Mouse (Mus musculus) embryonic stem cell, embryonic (primary cell): ENCODE results near the gene Ppp1r1b.

Experiments used
- CTCF ChIA-PET, 4 experiments: fragments of 300-600 bp in 2 of 4; fragments of 350-600 bp in 2 of 4; sonication (Branson Sonifier 250); formaldehyde crosslinking; loops; one replicate each; lab custom pipeline; 2022; ENCODE audit warnings: inconsistent platforms in 2 of 4; lab: Charles Lee
- POLR2A ChIA-PET, 4 experiments: fragments of 300-600 bp in 2 of 4; fragments of 350-600 bp in 2 of 4; sonication (Branson Sonifier 250); formaldehyde crosslinking; loops; one replicate each; lab custom pipeline; 2022; ENCODE audit warnings: antibody characterized with exemption in 4 of 4, inconsistent platforms in 1 of 4; lab: Charles Lee

Gene Ppp1r1b

DNA sequence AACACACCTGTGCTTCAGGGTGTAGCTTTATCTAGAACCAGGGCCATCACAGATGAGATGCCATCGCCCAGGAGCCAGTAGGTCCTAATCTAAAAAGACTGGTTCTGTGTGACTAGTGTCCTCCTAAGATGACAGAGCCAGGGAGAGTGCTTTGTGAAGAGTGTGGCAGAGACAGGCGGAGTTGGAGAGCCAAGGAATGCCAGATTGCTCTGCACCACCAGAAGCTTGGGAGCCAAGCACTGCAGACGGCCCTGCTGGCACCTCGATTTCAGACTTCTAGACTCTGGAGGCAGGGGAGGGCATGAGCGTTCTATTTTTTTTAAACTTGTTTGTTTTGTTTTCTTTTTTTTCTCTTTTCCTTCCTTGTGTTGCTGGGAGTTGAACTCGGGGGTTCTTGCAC lies 21.1 kb downstream of the Ppp1r1b start:
- CTCF ChIA-PET = interaction anchor here (0.6 to 1.6 kb wide), 7 partner anchors 11 to 182 kb away, joined by 3 to 5 read pairs (median 3); partner anchors contain the start of gene Stard3 (in 1 of the 4)
- POLR2A ChIA-PET = interaction anchor here in 3 of 4 experiments (0.7 to 2.8 kb wide), 7 partner anchors 9 to 230 kb away, joined by 3 to 9 read pairs (median 3); partner anchors contain the start of gene Stard3 (in 3 of the 3)

DNA sequence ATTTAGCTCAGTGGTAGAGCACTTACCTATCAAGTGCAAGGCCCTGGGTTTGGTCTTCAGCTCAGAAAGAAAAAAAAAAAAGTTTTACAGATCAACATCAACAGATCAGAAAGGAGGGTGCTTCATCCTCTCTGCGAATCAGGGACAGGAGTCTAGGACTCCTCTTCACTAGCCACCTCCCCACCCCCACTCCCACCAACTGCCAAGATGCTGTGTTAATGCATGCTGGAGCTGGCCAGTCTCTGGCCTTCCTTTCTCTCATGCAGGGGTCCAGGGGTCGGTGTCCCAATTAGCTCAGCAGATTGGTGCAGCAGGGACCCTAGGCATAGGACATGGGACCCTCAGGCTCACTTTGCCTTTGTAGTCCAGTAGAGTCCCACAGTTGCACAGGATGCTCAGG lies 22.4 kb downstream of the Ppp1r1b start:
- ChIA-PET POLR2A (interaction anchor here in 3 of 4 experiments (0.6 to 3.8 kb wide), 9 partner anchors 9 to 161 kb away, joined by 3 to 23 read pairs (median 6); partner anchors contain the start of genes Stard3 (in 3 of the 3) and Pgap3 (in 1 of the 3)), CTCF (interaction anchor here (0.6 to 3.7 kb wide), 12 partner anchors 12 to 187 kb away, joined by 3 to 40 read pairs (median 6); partner anchors contain the start of genes Ppp1r1b (in 1 of the 4) and Stard3 (in 1 of the 4))

DNA sequence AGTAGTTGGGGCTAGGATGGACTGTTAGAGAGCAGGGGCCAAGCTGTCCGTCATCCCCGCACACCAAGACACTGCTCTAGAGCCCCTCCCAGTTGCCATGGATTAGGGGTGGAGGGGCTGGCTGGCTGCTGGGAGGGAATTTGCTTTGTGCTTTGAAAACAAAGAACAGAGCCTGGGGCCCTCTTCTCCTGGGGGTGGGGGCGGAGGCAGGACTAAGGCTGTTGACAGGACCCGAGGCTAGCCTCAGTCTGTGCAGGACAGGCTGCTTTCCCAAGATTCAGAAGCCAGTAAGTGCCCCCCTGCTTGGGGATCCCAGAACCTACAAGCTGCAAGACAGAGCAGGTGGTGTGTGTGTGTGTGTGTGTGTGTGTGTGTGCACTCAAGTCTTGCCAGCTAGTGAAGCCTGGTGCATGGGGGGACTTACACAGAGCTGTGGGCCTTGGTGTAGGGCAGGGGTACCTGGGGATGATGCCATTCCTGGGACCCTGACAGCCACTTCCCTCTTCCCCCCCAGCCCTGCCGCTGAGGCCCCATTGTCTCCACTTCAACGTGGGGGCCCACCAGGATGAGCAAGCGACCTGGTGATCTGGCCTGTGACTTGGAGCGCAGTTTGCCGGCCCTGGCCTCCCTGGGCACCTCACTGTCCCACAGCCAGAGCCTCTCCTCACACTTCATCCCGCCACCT lies 23.5 kb downstream of the Ppp1r1b start:
- ChIA-PET POLR2A (interaction anchor here in 3 of 4 experiments (0.5 to 3.8 kb wide), 24 partner anchors 9 to 313 kb away, joined by 3 to 23 read pairs (median 4); partner anchors contain the start of genes Stard3 (in 3 of the 3), Pgap3 (in 2 of the 3), Mien1 (in 1 of the 3) and Ormdl3 (in 1 of the 3)), CTCF (interaction anchor here (0.5 to 3.7 kb wide), 84 partner anchors 8 to 840 kb away, joined by 3 to 40 read pairs (median 4); partner anchors contain the start of genes Stard3 (in 3 of the 4), Mien1 (in 2 of the 4), Pnmt (in 2 of the 4) and Tcap (in 2 of the 4))

DNA sequence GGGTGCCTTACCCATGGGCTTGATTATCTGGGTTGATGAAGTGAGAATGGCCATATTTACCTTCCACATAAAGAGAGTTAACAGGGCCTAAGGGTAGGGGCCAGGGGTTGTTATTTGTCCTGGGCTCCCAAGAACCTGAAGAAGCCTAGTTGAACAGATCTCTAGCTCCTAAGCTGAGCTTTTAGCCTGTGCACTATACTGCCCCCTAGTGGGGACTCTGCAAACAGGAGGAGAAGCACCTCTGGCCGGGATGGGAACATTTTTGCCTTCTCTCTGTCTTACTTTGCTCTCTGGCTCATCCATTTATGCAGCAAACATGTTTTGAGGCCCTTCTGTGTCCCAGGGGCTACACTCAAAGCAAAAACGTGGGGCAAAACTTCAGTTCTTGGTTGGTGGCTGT lies 24.2 kb downstream of the Ppp1r1b start:
- CTCF ChIA-PET = interaction anchor here (0.5 to 3.7 kb wide), 77 partner anchors 8 to 841 kb away, joined by 3 to 40 read pairs (median 5); partner anchors contain the start of genes Stard3 (in 3 of the 4), Erbb2 (in 2 of the 4), Mien1 (in 2 of the 4) and Pnmt (in 2 of the 4)
- POLR2A ChIA-PET = interaction anchor here (0.5 to 3.8 kb wide), 25 partner anchors 9 to 314 kb away, joined by 3 to 23 read pairs (median 4); partner anchors contain the start of genes Stard3 (in 3 of the 4), Pgap3 (in 2 of the 4), Erbb2 (in 1 of the 4) and Mien1 (in 1 of the 4)

DNA sequence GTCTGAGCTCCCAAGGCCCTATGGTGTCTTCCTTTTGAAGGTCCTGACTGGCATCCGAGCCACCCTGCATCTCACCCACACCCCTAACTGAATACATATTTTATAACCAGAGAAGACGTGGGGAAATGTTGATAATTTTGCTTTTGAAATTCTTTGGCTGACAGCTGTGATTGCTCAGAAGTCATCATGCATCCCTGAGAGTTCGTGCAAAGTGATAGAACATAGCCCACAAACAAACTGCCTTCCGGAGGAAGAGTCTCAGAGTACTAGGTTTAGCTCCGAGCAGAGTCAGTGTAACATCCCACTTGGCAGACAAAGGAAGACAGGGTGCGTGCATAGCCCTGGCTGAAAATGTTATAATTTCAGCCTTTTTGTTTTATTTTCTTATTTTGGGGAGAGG lies 25.0 kb downstream of the Ppp1r1b start:
- POLR2A ChIA-PET = interaction anchor here (0.7 to 3.8 kb wide), 14 partner anchors 9 to 74 kb away, joined by 3 to 23 read pairs (median 4); partner anchors contain the start of genes Stard3 (in 3 of the 4), Mien1 (in 1 of the 4), Pgap3 (in 1 of the 4) and Tcap (in 1 of the 4)
- CTCF ChIA-PET = interaction anchor here (0.5 to 3.7 kb wide), 40 partner anchors 9 to 568 kb away, joined by 3 to 40 read pairs (median 7); partner anchors contain the start of genes Mien1 (in 2 of the 4), Pnmt (in 2 of the 4), Stard3 (in 2 of the 4) and Tcap (in 2 of the 4)

DNA sequence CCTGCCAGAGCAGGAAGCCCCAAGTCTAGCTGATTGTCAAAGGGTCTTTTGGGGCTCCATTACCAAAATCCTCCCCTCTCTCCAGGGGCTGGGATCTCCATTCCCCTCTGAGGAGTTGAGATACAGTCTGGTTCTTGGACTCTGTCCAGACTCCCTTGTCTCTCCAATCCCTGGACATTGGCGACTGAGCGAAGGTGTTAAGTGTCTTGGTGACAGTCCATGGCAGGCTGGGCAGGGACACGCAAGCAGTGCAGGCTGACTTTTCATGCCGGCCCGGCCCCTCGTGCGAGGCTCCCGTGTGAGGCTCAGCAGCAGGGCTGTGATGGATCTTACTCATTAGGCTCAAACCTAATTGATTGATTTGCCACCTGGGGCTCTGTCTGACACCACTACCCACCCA lies 26.1 kb downstream of the Ppp1r1b start:
- ChIA-PET CTCF (interaction anchor here in 3 of 4 experiments (0.5 to 3.5 kb wide), 9 partner anchors 9 to 199 kb away, joined by 3 to 26 read pairs (median 4); partner anchors contain the start of genes Stard3 (in 1 of the 3) and Tcap (in 1 of the 3)), POLR2A (interaction anchor here in 2 of 4 experiments (0.6 to 3.8 kb wide), 3 partner anchors 10 to 228 kb away, joined by 3 to 22 read pairs (median 3); partner anchors contain the start of gene Stard3 (in 1 of the 2))

DNA sequence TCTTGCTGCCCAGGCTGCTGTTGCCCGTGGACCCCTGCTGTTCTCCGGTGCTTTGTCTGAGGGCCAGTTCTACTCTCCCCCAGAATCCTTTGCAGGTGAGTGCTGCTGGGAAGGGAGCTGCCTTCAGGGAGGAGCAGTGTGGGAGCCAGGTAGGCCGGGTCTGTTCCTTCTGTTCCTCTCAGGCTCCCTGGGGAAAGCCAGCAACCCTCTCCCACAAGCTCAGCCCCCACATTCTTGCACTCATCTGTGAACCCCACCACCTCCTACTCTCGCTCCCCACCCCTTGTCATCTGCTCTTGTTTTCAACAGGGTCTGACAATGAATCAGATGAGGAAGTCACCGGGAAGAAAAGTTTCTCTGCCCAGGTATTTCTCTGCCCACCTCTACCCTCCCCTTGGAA lies 28.6 kb downstream of the Ppp1r1b start:
- POLR2A ChIA-PET = interaction anchor here in 2 of 4 experiments (1.5 to 1.7 kb wide), 4 partner anchors 11 to 28 kb away, joined by 4 to 5 read pairs (median 4); partner anchors contain the start of gene Stard3 (in 1 of the 2)

DNA sequence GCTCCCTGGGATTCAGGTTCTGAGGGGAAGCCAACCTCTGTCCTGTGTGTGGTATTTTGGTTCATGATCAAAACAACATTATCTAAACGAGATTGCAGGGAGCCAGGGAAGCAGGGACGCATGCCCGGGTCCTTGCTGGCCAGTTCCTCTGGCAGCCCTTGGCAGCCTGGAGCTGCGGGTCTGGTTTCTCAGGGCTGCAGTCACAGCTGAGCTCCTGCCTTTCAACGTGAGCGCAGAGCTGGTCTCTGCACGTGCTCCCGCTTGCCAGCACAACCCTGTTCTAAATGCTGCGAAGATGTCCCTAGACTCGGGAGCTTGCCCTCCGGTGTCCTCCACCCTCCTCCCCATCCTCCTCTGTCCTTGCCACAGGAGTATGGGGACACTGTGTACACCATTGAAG lies 29.6 kb downstream of the Ppp1r1b start:
- POLR2A ChIA-PET = interaction anchor here in 2 of 4 experiments (1.5 to 1.7 kb wide), 3 partner anchors 9 to 29 kb away, joined by 4 to 5 read pairs (median 4); partner anchors contain the start of gene Stard3 (in 1 of the 2)
- CTCF ChIA-PET = interaction anchor here in 2 of 4 experiments (0.9 to 1.8 kb wide), 2 partner anchors 35 kb away, joined by 4 to 6 read pairs; no protein-coding TSS in a partner anchor

More for the DNA sequence above, 28.6 kb downstream of the Ppp1r1b start:
- CTCF ChIA-PET = interaction anchor here in 2 of 4 experiments (0.9 to 1.8 kb wide), 2 partner anchors 13 to 34 kb away, joined by 3 to 6 read pairs; no protein-coding TSS in a partner anchor

DNA sequence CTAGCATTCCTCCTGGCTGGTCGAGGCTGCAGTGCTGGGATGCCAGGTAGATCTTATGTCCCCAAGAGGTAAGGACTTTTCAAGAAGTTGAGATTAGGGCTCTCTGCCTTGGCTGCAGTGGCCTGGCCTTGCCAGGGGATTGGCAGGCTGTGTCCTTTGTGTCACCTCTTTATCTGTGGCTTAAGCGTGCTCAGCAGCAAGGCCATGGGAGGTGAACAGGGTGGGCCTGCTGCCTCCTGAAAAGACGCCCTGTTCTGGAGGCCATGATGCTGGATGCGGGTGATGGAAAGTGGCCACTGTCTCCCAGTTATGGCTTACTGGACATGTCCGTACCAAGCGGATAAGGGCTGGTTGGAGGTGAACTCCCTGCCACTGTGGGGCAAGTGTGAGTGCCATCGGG lies 31.2 kb downstream of the Ppp1r1b start:
- ChIA-PET POLR2A (interaction anchor here in 1 of 4 experiments (1.1 kb wide), 1 partner anchor 10 kb away, joined by 3 read pairs; no protein-coding TSS in a partner anchor), CTCF (interaction anchor here in 2 of 4 experiments (1.3 to 1.6 kb wide), 2 partner anchors 23 to 37 kb away, joined by 4 to 5 read pairs; no protein-coding TSS in a partner anchor)

DNA sequence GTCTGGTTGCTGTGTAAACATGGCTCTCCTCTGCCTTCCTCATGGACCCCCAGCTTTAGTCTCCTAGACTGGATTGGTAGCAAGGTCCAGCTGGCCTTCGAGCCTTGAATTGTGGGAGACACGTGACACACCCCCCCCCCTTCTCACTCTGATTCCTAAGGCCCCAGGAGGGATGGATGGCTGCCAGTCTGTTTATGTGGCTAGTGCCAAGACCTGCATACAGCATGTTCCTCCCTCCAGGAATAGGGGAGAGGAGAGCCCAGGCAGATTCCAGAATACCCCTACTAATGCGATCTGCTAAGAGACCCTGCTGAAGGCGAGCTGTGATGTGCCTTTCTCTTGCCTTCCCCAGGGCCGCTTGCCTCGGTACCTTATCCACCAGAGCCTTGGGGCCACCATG lies 31.9 kb downstream of the Ppp1r1b start:
- ChIA-PET POLR2A (interaction anchor here in 2 of 4 experiments (0.8 to 1.2 kb wide), 5 partner anchors 9 to 22 kb away, joined by 3 to 4 read pairs (median 3); partner anchors contain the start of gene Stard3 (in 2 of the 2)), CTCF (interaction anchor here in 3 of 4 experiments (0.6 to 2.0 kb wide), 5 partner anchors 8 to 177 kb away, joined by 3 to 14 read pairs (median 5); no protein-coding TSS in a partner anchor)

DNA sequence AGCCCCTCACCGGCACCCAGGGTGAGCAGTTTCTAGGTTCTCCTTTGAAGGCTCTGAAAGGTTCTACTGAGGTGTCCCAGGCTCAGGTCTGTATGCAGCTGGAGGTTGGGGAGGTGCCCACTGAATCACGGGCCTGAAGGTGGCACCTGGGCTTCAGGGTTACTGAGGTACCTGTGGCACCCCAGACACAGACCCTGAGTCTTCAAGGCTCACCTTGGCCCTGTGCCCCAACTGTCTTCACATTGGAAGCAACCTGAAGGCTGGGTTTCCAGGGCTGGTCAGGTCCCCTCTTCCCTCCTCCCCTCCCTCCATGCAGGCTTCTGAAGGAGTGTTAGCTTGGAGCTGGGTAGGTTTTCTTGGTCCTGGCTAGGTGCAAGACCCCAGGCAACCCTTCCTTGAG lies 33.4 kb downstream of the Ppp1r1b start:
- CTCF ChIA-PET = interaction anchor here in 2 of 4 experiments (2.0 to 4.0 kb wide), 3 partner anchors 8 to 10 kb away, joined by 8 to 27 read pairs (median 26); no protein-coding TSS in a partner anchor
- POLR2A ChIA-PET = interaction anchor here in 2 of 4 experiments (0.8 kb wide), 2 partner anchors 17 to 199 kb away, joined by 3 to 4 read pairs; no protein-coding TSS in a partner anchor

DNA sequence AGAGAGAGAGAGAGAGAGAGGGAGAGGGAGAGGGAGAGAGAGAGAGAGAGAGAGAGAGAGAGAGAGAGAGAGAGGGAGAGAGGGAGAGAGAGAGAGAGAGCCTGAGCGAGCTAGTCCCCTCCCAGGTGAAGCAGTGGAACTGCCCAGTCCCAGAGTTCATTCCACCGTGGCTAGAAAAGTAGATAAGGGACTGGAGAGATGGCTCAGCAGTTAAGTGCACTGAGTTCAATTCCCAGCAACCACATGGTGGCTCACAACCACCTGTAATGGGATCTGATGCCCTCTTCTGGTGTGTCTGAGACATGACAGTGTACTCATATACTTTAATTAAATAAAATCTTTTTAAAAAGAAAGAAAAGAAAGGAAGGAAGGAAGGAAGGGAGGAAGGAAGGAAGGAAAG lies 34.2 kb downstream of the Ppp1r1b start:
- POLR2A ChIA-PET = interaction anchor here in 1 of 4 experiments (1.1 kb wide), 1 partner anchor 18 kb away, joined by 3 read pairs; the partner anchor contains the start of gene Pgap3

DNA sequence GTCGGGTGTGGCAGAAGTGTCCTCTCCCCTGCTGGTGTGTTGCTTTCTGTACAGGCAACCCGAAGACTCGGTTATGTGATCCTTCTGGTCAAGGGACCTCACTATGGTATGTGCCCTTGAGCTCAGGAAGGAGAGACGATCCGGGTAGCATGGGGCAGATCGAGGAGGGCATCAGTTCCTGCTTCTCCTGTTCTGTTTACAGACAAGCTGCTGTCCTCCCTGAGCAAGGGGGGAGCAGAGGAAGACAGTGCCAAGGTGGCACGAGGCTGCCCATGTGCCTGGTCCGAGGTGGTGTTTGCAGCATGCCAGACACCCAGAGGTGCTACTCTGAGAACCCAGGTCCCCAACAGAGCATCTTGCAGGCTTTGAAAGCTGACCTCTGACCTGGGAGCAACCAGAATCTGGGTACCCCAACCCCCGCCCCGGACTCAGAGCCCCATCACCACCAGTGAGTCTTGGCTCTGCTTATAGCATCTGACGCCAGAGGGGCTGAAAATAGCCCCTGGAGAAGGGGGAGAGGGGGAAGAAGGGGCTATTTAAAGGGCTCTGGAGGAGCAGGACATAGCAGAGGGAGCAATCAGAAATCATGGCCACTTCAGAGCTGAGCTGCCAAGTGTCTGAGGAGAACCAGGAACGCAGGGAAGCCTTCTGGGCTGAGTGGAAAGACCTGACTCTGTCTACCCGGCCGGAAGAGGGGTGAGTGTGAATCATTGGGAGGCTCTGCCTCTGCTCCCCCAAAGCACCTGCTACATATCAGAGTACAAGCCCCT lies 35.2 kb downstream of the Ppp1r1b start, which contains the start of gene Tcap:
Gene Tcap, plus strand, starts transcription at position 551 of the 770 bp plus-strand sequence.
- ChIA-PET CTCF (interaction anchor here (0.5 to 4.0 kb wide), 9 partner anchors 10 to 74 kb away, joined by 3 to 27 read pairs (median 4); partner anchors contain the start of gene Mien1 (in 1 of the 4)), POLR2A (interaction anchor here in 2 of 4 experiments (1.1 to 1.8 kb wide), 7 partner anchors 11 to 85 kb away, joined by 3 to 8 read pairs (median 3); partner anchors contain the start of genes Stard3 (in 2 of the 2), Erbb2 (in 1 of the 2) and Pgap3 (in 1 of the 2))

More for the DNA sequence above, 34.2 kb downstream of the Ppp1r1b start:
- CTCF ChIA-PET = interaction anchor here in 2 of 4 experiments (3.6 to 4.0 kb wide), 2 partner anchors 9 to 10 kb away, joined by 26 to 27 read pairs; no protein-coding TSS in a partner anchor

DNA sequence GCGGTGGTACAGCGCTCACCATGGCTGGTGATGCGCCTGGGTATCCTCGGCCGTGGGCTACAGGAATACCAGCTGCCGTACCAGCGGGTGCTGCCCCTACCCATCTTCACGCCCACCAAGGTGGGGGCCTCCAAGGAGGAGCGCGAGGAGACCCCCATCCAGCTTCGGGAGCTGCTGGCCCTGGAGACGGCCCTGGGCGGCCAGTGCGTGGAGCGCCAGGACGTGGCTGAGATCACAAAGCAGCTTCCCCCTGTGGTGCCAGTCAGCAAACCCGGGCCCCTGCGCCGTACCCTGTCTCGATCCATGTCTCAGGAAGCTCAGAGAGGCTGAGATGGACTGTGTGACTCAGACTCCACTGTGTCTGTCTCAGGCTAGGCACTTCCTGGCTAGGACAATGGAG lies 36.0 kb downstream of the Ppp1r1b start:
- POLR2A ChIA-PET = interaction anchor here in 2 of 4 experiments (1.2 to 1.8 kb wide), 7 partner anchors 12 to 86 kb away, joined by 3 to 8 read pairs (median 5); partner anchors contain the start of genes Stard3 (in 2 of the 2), Erbb2 (in 1 of the 2) and Pgap3 (in 1 of the 2)
- CTCF ChIA-PET = interaction anchor here (0.5 to 4.0 kb wide), 12 partner anchors 11 to 118 kb away, joined by 3 to 27 read pairs (median 4); partner anchors contain the start of genes Mien1 (in 1 of the 4) and Pgap3 (in 1 of the 4)
